Mouse (Mus musculus) forebrain, postnatal 0 days (tissue): ENCODE measurements at regions not wholly inside any gene's neighbourhood (a gene's known extent, or its start where the extent isn't known, plus 50 kb on each side); places are given as distances from the start of the nearest gene placed in this dataset.

Source experiments
- ATAC-seq: fragments of 200-750 bp; cut with Nextera tagmentation; 2 replicates; pipeline ENCODE4 v1.8.0; 2017; ENCODE audit warnings: mild to moderate bottlenecking, moderate library complexity
- DNase-seq: peaks from one replicate; pipeline ENCODE4 v3.0.0-alpha.2; 2015
- H3K27ac ChIP-seq: fragments of 300-500 bp; sonication (generic); 2 replicates; pipeline ENCODE4 v1.5.1; 2014; ENCODE audit warnings: low read depth, mild to moderate bottlenecking, antibody characterized with exemption, low read length, moderate library complexity, mixed read lengths
- H3K27me3 ChIP-seq: fragments of 300-500 bp; sonication (generic); 2 replicates; pipeline ENCODE4 v1.6.1; 2014; ENCODE audit warnings: mild to moderate bottlenecking, low read length, mixed read lengths; ENCODE audit not compliant: insufficient read depth
- H3K36me3 ChIP-seq: fragments of 300-500 bp; sonication (generic); 2 replicates; pipeline ENCODE4 v1.6.1; 2014; ENCODE audit warnings: mild to moderate bottlenecking, moderate library complexity; ENCODE audit not compliant: insufficient read depth
- H3K4me1 ChIP-seq: fragments of 300-500 bp; sonication (generic); 2 replicates; pipeline ENCODE4 v1.6.1; 2014; ENCODE audit warnings: antibody characterized with exemption; ENCODE audit not compliant: insufficient read depth
- H3K4me2 ChIP-seq: fragments of 300-500 bp; sonication (generic); 2 replicates; pipeline ENCODE4 v1.6.1; 2014; ENCODE audit warnings: low read depth, mild to moderate bottlenecking, moderate library complexity
- H3K4me3 ChIP-seq: fragments of 300-500 bp; sonication (generic); 2 replicates; pipeline ENCODE4 v1.5.1; 2014; ENCODE audit warnings: low read depth, low read length, mixed read lengths
- H3K9ac ChIP-seq: fragments of 300-500 bp; sonication (generic); 2 replicates; pipeline ENCODE4 v1.6.1; 2014; ENCODE audit warnings: mild to moderate bottlenecking
- H3K9me3 ChIP-seq: fragments of 300-500 bp; sonication (generic); 2 replicates; pipeline ENCODE4 v1.6.1; 2016; ENCODE audit warnings: low read length
- CTCF ChIP-seq: sonication (generic); IDR thresholded peaks from 2 replicates; pipeline ENCODE4 v1.5.1; 2016; ENCODE audit warnings: antibody characterized with exemption, control low read depth, low read depth
- WGBS: fragments of 180-500 bp; shearing (Covaris S2); extraction: QIAGEN DNeasy Blood & Tissue Kit; methylation state at CpG from one replicate; pipeline ENCODE4 v1.1.7; 2014; 5-methylcytosine and 5-hydroxymethylcytosine counted together

- Histone ChIP-seq H3K9me3 (no peaks in the 10 kb centered on the region), H3K27ac (no peak overlapping the region), H3K27me3 (no peaks in the 10 kb centered on the region), H3K9ac (no peak overlapping the region), H3K4me3 (no peak overlapping the region), H3K36me3 (no peaks in the 10 kb centered on the region), H3K4me2 (no peak overlapping the region), H3K4me1 (no peaks in the 10 kb centered on the region)
- no peak for ATAC-seq
- 87% methylated on average over 8 of the region's 8 CpGs for WGBS
- DNase-seq = no peak
- no peak for TF ChIP-seq CTCF
These were observed 74.3 kb upstream of the Astn2 start for GRCm38 (mm10) chr4:66478601-66479217.
